Mouse (Mus musculus): ENCODE results near the gene Pycr2. TPM values are rescaled to one million over a fixed set of nuclear protein-coding genes. Genes with fewer than 3 reads are reported as not detected.
A peak's percentile ranks its signal among the peaks of the same experiment; 100 is the strongest.
"Not testable (repeated sequence)": the region's sequence is repeated elsewhere in the genome, so short reads cannot be mapped to it uniquely, and the experiment has no call there.

Gene Pycr2
- total RNA-seq, 2 experiments from 2014 or later: 29.6 to 31.4 TPM

- no peak for DNase-seq (ENCODE audit: low spot score in 2 of 2)
Observed at GRCm38 (mm10) chr1:180905307-180905706, 1.2 kb downstream of the Pycr2 start.

DNA sequence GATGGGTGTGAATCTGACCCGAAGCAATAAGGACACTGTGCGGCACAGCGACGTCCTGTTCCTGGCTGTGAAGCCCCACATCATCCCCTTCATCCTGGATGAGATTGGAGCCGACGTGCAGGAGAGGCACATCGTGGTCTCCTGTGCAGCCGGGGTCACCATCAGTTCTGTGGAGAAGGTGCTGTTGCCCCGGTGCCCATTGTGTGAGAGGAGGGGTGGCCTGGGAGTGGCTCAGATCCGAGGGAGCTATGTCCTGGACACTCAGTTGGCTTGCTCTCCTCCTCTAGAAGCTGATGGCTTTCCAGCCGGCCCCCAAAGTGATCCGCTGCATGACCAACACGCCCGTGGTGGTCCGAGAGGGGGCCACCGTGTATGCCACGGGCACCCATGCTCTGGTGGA is 1.8 kb downstream of the Pycr2 start:
- no peak for DNase-seq (ENCODE audit: low spot score in 2 of 2)

DNA sequence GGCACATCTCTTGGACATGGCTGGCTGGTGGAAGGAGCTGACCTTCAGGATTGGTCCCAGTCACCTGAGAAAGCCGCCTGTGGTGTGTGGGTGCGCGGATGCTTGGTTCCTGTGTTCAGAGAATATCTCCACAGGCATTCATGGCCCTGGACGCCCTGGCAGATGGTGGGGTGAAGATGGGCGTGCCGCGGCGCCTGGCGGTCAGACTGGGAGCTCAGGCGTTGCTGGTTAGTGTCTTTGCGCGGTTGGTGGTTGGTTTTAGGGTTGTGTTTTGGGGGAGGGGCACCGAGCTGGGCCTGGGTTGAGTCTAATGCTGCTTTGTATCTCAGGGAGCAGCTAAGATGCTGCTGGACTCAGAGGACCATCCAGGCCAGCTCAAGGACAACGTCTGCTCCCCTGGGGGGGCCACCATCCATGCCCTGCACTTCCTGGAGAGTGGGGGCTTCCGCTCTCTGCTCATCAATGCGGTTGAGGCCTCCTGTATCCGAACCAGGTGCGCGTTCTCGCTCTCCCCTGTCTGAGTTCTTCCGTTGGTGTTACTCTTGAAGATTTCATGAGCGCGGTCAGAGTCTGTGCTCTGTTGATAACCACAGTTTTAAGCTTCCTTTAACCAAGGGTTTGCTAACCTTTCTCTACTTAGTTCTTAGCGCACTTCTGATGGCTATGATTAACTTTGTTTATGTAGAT is 2.5 kb downstream of the Pycr2 start:
- DNase-seq (ENCODE audit: low spot score in 2 of 2): no peak

- no peak for DNase-seq (ENCODE audit: low spot score in 2 of 2)
Observed at GRCm38 (mm10) chr1:180911138-180911537, 7.0 kb downstream of the Pycr2 start.

DNA sequence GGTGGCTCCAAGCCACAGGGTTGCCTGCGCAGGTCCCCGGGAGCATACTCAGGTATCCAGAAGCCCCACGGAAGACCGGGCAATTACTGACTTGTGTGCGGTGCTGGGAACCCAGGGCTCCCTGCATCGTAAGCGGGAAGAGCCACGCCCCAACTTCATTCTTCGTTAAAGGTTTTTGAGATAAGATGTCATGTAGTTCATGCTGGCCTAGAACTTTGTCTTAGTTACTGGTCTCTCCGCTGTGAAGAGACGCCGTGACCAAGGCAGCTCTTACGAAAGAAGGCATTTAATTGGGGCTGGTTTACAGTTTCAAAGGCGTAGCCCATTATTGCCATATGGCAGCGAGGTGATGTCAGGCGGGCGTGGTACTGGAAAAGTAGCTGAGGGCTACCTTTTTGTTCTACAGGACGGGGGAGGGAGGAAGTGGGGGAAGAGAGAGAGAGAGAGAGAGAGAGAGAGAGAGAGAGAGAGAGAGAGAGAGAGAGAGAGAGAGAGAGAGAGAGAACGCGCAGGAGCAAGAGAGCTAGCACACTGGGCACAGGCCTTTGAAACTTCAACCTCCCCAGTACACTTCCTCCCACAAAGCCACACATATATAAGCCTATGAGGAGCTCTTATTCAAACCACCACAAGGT is 7.7 kb downstream of the Pycr2 start:
- DNase-seq (ENCODE audit: low spot score in 2 of 2): no peak

GRCm38 (mm10) chr1:180912792-180913191 is 8.7 kb downstream of the Pycr2 start:
- DNase-seq (ENCODE audit: low spot score in 2 of 2): no peak

DNA sequence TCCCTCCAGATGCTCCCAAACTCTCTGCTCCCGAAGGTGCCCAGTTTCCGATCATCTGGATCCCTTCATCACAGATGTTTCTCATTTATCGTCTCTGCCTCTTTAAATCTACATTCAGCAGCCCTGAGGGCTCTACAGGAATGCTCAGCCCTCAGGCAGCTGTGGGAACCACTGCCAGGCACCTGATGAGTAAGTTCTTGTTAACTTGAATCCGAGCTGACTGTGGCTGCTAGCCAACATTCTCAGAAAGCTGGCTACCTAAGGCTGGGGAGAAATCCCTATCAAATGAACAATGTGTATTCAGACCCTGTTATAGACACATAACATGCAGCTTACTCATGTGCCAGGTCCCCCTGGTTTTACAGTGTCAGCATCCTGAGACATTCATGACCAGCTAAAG is 9.7 kb downstream of the Pycr2 start:
- DNase-seq (ENCODE audit: low spot score in 2 of 2): no peak

GRCm38 (mm10) chr1:180916425-180916824 is 12.3 kb downstream of the Pycr2 start:
- DNase-seq (ENCODE audit: low spot score in 2 of 2): no peak

- DNase-seq (ENCODE audit: low spot score in 2 of 2): no peak
Observed at GRCm38 (mm10) chr1:180917053-180917452, 13.0 kb downstream of the Pycr2 start.

DNA sequence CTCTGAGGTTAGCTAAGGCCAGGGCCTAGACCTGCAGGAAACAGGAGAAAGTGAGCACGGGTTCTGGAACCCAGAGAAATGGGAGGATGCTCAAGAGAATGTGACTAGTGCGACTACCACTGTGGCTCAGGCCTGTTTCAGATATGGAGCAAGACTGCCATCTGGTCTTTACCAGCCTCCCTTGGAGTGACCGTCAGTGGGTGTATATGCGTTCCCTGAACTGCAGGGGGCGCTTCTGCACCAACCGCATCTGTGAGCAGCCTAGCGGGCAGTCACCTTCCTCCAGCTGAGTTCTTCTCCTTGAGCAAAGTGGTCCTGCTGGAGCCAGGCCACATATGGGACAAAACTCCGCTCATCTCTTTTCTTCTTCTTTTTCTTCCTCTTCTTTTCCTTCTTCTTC is 15.6 kb downstream of the Pycr2 start:
- DNase-seq (ENCODE audit: low spot score in 2 of 2): no peak

DNA sequence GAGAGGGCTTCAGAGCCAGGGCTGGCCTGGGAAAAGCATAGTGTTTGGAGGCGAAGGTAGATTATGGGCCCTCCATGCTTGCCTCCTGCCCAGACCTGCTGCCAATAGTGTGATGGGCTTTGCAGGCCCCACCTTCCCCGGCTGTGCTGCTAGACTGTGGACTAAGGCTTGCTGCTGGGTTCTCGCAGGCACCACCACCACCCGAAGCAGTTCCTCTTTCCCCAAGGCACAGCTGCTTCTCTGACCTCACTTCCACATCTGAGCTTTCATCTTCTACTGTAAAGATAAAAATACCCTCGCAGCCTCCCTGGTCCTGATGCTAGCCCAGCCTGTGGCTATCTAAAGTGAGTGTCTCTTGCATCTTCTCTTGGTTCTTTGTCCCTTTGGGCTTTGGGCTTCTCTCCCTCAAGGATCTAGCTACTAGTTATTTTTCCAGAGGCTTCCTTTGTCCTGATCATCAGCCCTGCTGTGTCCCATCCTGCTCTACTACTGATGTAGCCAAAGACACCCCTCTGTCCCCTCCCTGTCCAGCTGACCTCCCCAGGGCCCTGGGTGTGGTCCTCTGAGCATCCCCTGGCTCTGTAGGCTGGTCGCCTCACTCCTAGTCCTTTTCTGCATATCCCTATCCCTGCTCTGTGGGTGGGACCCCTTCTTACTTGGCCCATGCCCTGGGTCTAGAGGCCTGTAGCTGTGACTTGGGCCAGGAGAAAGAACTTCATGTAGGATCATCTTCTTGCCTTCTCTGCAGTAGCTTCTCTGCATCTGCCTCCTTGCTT is 18.4 kb downstream of the Pycr2 start:
- no peak for DNase-seq (ENCODE audit: low spot score in 2 of 2)

DNA sequence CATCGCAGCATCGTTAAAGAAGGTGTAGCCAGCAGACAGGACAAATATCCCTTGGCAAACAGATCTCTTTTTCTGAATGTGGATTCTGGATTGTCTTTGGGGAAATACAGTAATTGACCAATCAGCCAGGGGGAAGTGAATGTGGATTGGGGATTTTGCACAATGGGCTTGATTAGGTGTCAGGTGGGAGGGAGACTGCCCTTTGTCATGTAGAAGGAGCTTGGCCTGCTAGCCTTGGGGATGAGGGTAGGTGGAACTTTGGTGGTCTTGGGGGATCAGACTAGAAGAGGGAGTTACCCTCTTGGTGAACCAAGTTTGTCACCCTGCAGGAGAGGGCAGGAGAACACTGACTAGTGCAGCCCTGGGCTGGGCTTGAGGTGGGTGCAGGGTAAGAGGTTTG is 20.6 kb downstream of the Pycr2 start:
- no peak for DNase-seq (ENCODE audit: low spot score in 2 of 2)

GRCm38 (mm10) chr1:180926286-180926685 is 22.2 kb downstream of the Pycr2 start:
- DNase-seq (ENCODE audit: low spot score in 2 of 2): no peak

DNA sequence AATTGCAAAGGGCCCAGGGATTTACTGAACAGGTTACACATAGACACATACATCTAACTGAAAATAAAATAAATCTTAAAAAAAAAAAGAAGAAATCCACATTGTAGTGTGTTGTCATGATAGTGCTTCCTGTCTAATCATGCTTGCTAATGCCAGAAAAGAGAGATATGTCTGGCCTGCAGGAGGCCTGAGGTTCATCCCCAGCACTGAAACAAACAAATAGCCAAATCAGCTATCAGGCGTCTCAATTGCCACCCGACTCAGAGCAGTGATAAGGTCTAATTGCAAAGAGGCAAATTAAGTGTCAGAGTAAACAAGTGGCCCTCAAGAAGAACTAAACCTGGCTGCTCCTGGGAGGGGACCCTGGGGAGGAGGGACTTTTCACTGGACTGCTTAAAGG is 25.5 kb downstream of the Pycr2 start:
- DNase-seq (ENCODE audit: low spot score in 2 of 2): no peak

- no peak for DNase-seq (ENCODE audit: low spot score in 2 of 2)
Observed at GRCm38 (mm10) chr1:180931106-180931505, 27.0 kb downstream of the Pycr2 start.

DNA sequence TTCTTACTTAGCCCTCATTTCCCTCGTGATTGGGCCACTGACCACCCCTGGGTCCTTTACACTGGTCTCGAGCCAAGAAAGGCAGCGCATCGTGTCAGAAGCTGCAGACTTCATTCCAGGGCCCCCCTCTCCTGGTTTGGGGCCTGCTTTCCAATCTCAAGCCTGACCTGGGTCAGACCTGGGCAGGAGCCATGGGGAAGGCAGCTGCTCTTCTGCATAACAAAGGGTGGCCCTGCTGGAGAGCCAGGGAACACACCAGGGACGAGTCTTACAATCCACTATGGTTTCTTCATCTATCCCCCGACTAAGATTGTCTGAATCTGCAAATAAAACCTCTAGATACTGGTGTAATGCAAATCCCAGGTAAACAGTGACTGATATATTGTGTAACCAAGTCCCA is 29.6 kb downstream of the Pycr2 start:
- no peak for DNase-seq (ENCODE audit: low spot score in 2 of 2)

DNA sequence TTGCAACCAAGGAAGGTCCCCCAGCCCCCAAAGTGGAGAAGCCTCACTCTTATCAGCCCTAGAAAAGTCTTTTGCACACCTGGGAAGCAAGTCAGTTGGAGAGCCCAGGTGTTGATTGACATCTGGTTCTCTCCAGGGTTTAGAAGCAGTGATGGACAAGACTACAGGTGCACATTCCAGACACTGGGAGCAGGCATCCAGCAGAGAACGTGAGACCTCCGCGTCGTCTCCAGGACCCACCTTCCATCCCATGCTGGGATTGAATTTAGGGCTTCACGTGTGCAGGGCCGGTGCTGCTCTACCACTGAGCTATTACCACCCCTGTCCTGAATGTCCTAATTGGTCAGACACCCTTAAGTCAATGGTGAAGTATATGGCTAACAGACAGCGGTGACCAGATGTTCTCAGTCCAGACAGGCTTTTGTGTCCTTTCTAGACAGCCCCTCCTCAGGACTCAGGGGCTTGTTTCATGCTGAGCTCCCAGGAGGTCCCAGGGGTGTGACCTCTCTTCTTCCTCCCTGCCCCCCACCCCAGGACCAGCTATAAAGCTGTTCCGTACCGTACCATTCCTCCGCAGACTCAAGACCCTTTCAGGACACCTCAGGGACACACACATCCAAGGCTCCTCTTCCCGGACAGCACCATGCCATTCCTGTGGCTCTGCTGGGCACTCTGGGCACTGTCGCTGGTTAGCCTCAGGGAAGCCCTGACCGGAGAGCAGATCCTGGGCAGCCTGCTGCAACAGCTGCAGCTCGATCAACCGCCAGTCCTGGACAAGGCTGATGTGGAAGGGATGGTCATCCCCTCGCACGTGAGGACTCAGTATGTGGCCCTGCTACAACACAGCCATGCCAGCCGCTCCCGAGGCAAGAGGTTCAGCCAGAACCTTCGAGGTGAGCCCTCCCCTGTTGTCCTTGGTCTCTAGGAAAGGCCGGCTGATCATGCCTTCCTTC is 30.6 kb downstream of the Pycr2 start, which contains the start of gene Lefty1:
Gene Lefty1 (plus strand): TSS at position 556 of the 953 bp plus-strand sequence.
- no peak for DNase-seq (ENCODE audit: low spot score in 2 of 2)

DNA sequence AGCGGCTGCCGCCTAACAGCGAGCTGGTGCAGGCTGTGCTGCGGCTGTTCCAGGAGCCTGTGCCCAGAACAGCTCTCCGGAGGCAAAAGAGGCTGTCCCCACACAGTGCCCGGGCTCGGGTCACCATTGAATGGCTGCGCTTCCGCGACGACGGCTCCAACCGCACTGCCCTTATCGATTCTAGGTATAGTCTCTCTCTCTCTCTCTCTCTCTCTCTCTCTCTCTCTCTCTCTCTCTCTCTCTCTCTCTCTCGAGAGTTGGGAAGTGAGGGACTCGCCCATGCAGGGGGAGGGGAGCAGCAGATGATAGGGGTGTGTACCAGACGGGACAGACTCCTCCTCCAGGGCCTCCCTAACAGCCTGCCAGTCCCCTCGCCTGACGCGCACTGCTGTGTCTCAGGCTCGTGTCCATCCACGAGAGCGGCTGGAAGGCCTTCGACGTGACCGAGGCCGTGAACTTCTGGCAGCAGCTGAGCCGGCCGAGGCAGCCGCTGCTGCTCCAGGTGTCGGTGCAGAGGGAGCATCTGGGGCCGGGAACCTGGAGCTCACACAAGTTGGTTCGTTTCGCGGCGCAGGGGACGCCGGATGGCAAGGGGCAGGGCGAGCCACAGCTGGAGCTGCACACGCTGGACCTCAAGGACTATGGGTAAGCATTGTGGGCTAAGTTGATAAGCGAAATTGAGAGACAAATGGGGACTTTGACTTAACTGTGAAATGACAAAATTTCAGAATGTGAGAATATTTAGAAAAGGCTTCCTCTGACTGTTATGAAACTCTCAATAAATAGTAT is 32.7 kb downstream of the Pycr2 start:
- peak; percentile 35 to 42 for DNase-seq (ENCODE audit: low spot score in 2 of 2)

DNA sequence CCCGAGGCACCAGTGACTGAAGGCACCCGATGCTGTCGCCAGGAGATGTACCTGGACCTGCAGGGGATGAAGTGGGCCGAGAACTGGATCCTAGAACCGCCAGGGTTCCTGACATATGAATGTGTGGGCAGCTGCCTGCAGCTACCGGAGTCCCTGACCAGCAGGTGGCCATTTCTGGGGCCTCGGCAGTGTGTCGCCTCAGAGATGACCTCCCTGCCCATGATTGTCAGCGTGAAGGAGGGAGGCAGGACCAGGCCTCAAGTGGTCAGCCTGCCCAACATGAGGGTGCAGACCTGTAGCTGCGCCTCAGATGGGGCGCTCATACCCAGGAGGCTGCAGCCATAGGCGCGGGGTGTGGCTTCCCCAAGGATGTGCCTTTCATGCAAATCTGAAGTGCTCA is 33.5 kb downstream of the Pycr2 start:
- DNase-seq (ENCODE audit: low spot score in 2 of 2): not testable (repeated sequence)

DNA sequence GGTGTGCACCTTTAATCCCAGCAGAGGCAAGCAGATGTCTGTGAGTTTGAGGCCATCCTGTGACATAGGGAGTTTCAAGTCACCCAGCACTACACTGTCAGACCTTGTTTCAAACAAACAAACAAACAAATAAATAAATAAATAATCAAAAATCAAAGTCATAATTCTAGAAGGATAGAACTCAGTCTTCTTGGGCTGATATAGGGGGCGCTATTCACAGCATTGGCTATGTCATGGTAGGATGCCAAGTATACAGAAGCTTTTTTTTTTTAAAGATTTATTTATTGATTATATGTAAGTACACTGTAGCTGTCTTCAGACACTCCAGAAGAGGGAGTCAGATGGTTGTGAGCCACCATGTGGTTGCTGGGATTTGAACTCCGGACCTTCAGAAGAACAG is 34.7 kb downstream of the Pycr2 start:
- not testable (repeated sequence) for DNase-seq (ENCODE audit: low spot score in 2 of 2)

All from layer of hippocampus, postnatal 10 days (tissue).